Mouse (Mus musculus) heart, adult 8-10 months (tissue): ENCODE measurements around the gene Ccin. TPM values are rescaled to one million over a fixed set of nuclear protein-coding genes. Genes with fewer than 3 reads are reported as not detected.

Experiments used
- DNase-seq: peaks from one replicate; pipeline ENCODE4 v3.0.0; 2022; ENCODE audit warnings: low spot score
- total RNA-seq, 4 experiments: library from RNA; stranded (reverse); gene quantifications; 2 replicates each; pipeline ENCODE4 v1.2.4; 2022

The Ccin gene
- total RNA-seq = not detected

DNA sequence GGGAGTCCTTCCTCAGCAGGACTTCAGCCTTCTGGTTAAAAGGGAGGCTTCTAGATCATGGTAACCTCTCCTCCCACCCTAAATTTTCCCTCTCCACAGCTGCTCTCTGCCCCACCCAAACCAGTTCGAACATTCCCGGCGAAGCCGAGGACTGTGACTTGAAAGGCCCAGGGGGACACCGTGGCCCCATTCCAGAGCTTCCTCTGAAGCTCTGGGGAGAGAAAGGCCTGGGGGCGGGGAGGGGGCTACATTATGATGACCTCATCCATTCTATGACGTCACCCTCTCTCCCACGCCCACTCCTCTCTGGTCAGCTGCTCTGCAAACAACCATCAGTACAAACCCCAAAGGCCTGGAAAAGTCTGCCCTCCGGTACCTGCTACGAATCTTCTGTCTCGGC lies at the start of gene Ccin:
TSS of gene Ccin (plus strand) at position 303 of the 400 bp plus-strand sequence.
- DNase-seq = no peak

DNA sequence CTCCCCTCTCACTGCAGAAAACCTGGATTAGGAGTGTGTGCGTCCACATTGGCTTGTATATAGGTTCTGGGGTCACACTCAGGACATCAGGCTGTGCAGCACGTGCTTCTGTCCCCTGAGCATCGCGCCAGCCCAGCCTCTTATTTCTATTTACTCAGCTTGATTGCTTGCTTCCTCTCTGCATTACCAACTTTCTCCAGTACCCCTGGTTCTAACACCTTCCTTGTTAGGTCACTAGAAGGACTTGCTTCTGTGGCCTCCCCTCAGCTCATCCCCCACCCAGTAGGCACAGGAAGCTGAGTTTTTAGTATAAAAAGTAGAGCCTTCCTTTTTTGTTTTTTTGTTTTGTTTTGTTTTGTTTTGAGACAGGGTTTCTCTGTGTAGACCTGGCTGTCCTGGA lies 47.1 kb upstream of the Ccin start:
- no peak for DNase-seq

DNA sequence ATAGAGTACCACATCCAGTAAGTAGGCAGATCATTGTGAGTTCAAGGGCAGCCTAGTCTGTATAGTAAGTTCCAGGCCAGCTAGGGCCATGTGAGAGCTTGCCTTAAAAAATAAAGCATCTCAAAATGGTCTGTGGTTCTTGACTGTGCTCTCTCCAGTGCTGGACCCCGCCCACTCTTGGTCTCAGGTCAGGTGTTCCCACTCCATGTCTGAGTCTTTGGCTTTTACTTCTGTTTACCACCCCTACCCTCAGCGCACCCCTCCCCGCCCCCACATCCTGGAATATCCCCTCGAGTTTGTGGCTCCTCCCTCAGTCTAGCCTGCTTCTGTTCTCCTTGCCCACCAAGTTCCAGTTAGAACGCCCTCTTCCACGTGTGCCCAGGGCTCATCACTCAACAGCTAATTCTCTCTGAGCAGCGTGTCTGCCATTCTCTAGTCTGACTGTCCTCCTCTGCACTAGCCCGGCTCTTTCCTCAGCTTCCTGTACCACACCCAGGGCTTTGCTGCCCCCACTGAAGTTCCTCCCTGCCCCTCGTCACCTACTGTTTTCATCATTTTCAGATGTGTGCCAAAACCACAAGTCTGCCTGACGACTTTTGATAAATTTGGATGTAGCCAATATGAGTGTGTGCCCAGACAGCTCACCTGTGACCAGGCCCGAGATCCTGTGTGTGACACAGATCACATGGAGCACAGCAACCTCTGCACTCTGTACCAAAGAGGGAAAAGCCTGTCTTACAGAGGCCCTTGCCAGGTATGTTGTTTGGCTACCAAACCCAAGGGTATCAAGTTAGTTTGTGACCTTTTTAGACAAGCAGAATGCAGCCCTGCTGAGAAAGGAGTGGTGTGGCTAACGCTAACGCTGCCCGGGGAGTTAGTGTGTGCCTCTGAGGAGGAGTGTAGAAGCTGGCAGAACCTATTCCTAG lies 46.3 kb upstream of the Ccin start:
- DNase-seq = no peak

DNA sequence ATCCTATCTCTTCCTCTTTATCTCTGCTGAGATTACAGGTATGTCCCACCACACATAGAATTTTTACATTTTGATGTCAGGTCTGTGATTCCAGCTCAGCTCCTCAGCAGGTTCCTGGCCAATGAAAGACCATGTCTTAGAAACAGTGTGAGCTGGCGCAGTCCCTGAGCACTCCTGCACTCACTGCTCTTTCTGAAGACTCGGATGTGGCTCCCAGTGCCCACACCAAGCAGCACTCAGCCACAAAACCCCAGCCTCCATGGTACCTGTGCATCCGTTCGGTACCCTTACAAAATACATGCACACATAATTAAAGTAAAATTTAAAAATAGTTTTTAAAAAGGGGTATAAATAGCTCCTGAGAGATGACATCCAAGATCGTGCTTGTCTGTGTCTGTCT lies 42.0 kb upstream of the Ccin start:
- DNase-seq = no peak

DNA sequence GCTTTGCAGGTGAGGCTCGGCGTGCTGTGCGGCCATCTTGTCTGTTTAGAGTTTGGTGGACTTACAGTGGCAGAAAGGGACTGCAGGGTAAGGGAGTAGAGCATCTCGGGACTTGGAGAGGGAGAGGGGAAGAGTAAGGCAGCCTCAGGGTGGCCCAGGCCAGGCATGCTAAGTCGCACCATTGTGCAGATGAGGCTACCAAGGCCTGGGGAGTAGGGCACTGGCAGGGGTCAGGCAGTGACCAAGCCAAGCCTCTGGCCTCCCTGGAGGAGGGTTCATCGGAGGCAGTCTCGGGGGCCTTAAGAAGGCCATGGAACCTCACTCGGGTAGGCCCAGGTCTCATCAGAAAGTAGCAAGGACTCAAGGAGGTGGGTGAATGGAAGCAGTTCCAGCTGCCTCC lies 40.9 kb upstream of the Ccin start:
- no peak for DNase-seq

DNA sequence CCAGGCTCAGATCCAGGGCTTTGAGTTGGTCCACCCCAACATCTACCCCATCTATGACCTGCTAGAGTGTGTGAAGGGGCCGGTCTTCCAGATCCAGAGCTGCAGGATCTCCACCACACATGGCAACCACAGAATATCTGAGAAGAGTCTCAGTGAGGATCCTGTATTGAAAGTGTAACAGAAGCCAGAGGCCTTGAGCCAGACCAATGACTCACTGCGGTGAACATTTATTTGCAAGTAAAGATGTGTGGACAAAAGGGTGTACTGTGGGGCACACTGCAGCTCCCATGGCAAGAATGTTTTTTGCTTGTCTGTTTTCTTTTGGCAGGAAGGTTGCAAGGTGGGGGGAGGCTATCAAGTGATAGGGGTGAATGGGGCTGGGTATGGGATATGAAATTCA lies 35.7 kb upstream of the Ccin start:
- DNase-seq = no peak

DNA sequence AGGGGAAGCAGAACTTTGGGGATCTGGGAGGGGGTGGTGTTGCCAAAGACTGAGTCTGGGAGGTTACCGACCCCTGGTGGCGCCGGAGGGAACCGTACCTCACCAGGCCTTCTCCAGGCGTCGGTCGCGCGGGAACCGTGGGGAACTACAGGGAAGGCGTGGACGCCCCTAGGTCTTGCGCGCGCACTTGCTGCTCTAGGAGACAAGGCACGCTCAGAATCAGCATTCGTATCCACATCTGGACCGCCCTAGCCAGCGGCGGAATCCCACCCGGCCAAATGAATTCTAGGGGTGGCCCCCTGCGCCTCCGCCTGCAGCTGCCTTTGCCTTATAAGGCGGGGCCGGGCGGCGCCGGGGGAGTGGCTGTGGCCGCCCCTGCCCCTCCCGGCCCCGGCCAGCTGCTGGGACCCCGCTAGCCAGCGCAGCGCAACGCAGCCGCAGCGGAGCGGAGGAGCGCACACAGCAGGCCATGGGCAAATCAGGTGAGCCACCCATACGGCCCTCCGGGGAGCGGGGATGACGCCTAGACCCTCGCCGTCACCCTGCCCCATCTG lies 25.9 kb upstream of the Ccin start, which contains the start of gene Glipr2:
TSS of gene Glipr2 (plus strand) at position 110 of the 554 bp plus-strand sequence.
- peak; percentile 77 for DNase-seq

DNA sequence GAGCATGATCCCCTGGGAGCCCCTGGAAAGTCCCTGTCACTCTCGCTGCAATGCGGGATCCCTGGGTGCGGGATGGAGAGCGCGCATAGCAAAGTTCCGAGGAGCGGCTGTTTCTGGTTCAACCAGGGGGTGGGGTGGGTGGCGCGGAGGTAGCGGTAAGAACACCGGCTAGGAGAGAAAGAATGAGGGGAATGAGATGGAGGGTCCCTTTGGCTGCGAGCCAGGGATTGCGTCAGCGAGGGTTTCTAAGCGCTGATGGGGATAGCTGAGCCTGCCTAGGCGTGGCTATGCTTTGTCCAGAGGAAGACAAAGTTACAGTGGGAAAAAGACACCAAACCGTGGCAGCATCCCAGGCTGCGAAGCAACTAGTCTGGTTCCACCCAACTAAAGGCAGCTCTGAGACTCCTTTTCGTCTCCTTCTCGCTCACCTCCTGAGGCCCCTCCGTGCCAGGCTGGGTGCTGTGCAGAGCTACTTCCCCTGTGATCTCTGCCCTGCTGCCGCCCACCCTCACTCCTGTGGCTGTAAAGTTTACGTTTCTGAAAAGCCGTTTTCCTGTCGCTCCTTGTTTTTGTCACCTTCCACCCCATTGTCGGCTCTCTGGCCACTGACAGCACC lies 25.3 kb upstream of the Ccin start:
- peak; percentile 50 for DNase-seq

DNA sequence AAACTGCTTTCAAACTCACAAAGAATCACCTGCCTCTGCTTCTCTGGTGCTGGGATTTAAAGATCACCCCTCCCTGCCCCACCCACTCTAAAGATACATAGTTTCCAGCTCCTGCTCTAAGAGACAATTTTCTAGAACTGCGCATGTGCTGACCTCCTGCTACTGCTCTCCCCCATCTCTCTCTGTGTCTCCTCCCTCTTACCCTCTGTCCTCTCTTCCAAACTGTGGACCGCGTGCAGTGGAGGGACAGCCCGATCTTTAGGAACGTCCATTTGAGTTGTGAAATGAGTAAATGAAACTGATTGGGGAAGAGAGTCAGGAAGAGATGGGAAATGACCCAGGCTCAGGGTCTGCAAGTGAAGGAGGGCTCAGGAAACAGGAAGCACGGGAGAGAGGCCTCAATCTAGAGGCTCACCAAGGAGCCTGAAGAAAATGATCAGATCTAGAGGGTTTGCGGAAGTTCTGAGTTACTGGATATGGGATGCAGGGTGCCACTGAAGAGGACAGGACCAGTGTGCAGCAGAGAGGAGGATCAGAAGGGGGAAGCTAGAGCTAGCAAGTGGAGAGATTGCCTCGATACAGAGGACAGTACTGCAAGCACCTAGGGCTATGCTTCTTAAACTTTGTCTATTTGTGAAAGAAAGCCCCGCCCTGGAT lies 23.6 kb upstream of the Ccin start:
- DNase-seq = no peak

DNA sequence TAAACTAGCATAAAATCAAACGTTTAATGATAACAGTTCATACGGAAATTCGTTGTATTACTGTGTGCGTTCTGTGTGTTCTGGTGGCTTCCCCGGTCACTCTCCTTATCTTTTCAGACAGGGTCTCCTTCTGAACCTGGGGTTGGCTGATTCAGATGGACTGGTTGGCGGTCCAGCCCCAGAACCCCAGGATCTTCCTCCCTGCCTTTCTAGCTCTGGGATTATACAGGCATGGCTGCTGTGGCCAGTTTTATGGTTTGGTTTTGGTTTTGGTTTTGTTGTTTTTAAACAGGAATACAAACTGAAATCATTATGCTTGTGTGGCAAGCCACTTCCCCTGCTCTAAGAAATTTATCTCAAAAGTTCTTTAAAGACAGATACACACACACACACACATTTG lies 23.1 kb upstream of the Ccin start:
- DNase-seq = no peak

DNA sequence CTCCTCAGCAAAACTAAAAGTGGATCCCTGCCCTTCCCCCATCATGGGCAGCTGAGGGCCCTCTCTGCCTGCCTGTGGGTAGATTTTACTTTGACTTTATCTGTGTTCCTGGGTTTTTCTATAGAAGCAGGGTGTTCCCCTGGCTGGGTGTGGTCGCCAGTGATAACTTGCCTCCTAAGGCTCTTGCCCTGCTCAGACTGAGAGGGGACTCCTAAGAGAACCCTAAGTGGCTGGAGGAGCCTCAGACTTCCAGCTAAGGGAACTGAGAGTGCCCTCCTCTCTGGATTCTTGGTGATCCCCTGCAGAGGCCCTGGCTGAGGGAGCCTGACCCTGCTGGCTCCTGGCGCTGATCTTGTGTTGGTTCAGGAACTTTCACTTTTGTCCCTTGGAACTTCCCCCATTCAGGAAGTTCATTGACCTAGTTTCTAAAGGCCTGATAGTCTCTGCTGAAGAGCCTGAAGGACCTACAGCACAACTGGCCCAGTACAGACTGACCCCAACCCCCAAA lies 18.9 kb upstream of the Ccin start:
- DNase-seq = peak; percentile 53

DNA sequence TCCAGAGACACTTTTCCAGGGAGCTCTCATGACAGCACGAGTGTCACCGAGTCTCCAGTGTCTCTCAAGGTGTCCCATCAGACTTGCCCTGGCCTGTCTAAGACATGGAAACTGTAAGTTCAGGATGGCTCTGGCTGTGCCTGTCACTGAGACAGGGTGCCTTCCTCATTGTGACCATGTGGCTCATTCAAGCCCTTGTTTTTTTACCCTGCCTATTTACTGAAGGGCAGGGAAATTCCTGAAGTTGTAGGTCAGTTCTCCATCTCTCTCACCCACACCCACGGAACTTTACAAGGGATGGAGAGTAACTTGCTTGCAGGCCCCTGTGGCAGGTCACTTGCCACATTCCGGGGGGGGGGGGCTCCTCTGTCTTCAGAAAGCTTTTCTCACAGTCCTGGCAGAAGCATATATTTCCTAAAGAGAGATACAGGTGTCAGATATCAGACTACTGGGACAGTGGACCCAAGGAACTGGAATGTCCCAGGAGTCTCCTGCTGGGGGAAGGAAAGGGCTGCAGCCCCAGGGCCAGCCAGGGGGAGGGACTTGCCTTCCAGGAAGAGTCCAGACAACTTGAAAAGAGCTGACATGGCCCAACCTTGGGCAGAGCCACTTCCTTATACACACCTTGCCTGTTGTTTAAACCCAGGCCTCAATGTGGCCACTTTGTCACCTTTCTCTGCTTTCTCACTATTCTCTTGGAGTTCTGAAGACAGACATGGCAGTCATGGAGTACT lies 18.2 kb upstream of the Ccin start:
- no peak for DNase-seq

DNA sequence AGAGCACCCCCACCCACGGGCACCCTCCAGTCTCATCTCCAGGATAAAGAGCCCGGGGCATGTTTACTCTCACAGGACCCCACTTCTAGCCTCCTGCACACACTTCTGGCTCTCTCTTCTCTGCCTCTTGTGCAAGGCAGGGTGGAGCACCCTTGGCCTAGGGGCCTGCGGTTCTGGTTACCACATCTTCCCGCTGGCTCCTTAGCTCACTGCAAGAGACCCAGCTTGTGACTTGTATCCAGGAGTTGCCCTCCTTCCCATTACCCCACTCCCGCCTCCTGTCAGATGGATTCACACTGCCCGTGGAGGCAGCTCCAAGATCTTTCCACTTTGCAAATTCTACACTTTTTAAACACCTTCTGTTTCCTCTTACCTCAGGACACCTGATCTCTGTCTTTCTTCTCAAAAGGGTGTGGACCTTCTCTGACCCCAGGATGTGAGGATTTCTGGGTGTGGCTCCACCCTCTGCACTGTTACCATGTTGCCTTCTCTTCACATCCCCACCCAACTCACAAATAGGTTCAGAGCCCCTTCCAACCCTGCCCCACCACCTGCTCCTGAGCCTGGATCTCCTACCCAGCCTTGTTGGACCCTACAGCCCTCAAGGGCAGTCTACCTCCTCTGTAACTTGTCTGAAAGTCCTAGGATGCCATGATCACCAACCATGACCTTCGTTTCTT lies 17.3 kb upstream of the Ccin start:
- DNase-seq = no peak

DNA sequence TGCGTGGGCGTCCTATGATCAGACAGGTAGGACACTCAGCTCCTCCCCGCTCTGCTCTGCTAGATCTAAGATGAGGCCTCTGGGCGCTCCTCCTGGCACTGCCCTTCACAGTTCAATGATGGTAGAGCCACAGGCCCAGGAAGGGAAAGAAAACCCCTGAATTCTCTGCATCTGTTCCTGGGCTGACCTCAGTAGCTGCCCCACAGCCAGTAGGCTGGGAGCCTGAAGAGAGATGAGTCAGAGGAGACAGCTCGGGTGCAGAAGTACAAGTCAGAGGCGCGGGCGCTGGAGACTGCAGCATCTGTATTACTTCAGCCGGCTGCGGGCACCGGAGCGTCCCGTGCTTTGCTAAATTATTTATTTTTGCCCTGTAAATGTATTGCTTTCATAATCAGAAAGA lies 14.6 kb upstream of the Ccin start:
- DNase-seq = no peak

DNA sequence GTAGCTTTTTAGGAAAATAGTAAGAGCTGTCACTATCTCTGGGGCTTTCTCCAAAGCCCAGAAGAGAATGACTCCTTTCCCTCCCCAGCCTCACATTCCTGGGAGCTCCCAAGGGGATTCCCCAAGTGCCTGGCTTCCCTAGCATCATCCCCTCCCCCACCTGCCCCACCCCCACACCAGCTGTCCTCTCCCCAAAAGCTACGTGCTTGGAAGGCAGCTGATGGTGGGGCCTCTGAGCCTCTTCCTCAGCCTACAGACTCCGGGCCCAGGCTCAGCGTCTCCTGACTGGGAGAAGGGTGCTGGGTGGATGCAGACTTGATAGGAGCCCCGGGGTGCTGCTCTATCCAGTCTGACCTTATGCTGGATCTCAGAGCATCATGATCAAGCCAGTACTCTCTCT lies 13.9 kb upstream of the Ccin start:
- no peak for DNase-seq

DNA sequence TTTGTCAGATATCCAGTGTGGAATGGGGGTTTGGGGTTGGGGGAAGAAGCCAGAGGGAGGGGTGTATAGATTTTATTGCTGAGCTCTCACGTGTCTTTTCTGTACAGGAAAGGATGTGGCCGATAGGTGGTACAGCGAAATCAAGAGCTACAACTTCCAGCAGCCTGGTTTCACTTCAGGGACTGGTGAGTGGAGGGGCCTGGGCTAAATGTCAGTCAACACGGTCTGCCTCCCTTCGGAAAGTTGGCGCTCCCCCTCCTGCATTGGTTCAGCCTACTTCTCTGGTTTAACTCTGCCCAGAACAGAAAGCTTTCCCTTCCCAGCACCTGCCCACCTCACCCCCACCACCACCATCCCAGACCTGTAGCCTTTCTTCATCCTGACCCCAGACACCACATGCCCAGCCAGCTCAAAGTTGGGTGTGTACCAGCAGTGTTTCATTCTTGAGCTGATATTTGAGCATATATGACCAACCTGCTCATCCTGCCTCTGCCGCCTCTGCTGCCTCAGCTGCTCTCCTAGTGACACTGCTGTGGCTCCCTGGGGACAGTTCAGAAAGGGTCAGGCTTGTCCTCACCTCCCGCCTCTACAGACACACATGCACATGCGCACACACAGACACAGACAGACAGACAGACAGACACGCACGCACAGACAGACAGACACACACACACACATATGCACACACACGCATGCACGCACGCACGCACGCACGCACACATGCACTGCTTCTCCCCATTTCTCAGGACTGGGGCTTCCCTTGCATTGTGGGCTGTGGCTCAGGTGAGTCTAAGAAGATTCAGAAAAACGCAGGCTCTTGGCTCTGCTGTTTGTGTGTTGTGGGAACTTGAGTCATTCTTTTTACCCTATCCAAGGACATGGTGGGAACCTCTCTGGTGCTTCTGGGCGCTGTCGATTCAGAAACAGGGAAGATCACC lies 12.6 kb upstream of the Ccin start:
- DNase-seq = no peak

DNA sequence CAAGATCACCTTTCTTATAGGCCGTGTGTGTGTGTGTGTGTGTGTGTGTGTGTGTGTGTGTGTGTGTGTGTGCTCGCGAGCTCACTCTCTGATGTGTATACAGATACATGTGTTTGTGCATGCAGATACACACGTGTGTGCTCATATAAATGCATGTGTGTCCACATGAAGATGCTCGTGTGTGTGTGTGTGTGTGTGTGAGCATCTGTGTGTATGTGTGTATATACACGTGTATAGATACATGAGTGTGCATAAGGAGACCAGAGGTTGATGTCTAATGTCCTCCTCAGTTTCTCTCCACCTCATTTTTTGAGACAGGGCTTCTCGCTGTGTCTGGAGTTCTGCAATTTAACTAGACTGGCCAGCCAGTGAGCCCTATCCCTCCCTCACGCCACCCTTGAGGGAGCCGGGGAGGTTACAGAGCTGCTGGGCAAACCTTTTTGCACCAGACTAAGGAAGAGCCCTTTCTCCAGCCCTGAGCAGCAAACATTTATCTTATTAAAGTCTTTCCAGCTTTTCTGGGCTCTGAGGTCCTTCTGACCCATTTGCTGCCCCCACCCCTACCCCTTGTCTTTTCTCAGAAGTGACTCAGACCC lies 11.6 kb upstream of the Ccin start:
- DNase-seq = no peak

DNA sequence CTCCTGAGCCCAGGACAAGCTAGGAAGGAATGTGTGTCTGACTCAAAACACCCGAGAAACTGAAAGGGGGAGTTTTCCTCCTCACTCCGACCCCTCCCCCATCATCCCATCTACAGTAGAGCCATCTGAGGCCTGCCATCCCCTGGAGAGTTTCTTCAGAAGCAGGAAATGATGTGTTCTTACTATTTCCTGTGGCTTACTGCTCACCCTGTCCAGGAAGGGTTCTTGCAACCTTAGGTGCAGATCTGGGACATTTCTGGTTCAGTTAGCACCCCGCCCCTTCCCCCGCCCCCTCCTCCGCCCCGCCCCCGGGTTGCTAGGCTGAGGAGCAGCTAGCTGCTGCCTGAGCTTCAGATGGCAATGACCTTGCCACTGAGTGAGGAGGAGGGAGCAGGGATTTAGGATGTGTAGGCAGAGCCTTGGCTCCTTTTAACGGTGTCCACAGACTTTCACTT lies 11.1 kb upstream of the Ccin start:
- no peak for DNase-seq

DNA sequence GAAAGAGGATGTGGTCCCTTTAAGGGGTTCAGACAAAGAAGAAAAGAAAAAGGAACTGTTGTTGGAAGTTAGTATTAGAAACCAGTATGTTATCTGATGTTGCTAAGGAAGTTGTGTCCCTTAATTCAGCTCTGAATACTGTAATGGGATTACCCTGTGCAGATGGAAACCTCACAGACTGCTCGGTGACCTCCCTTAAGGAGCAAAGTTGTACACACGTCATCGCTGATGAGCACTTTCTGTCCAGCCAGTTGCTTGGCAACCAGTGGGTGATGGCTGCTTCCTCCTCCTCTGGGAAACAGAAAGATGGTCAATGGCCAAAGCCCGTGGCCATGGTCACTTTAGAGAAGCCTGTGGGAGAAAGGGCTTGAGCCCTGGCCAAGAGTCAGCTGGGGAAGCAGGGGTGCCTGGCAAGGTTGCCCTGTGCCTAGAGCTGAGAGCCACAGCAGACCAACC lies 9.7 kb upstream of the Ccin start:
- DNase-seq = peak; percentile 82
